Mouse (Mus musculus): ENCODE results near the gene Ccdc40. TPM values are rescaled to one million over a fixed set of nuclear protein-coding genes. Genes with fewer than 3 reads are reported as not detected.

Gene Ccdc40
- polyA plus RNA-seq, 1 experiment from 2014 or later = 2.9 TPM

DNA sequence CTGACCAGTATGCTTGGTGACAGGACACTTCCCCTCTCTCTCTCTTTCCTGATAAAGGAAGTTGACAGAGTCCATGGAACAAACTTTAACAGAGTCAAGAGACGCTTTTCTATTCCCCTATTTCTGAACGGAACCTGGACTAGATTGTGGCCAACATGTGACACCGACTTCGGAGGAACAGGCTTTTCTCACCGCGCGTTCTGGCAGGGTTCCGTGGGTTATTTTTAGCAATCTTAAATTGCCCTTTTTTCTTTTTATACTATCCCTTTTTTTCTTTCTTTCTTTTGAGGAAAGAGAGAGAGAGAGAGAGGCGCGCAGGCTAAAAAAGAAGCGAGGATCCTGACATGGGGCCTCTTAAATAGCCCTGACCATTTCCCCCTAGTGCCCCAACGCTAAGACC, 781 bp upstream of the Ccdc40 start:
- Histone ChIP-seq H3K4me1 (ENCODE audit: control insufficient read depth, insufficient read depth, low read length) (peaks cover 19% of the 10 kb centered on the region), H3K4me2 (ENCODE audit: low read depth, low read length) (peak overlapping the region; percentile 96), H3K36me3 (ENCODE audit: control insufficient read depth, insufficient read depth) (no peaks in the 10 kb centered on the region), H3K9me3 (replicated peaks; ENCODE audit: control insufficient read depth, low read length) (no peaks in the 10 kb centered on the region), H3K9ac (ENCODE audit: low read length) (peak overlapping the region; percentile 95), H3K27me3 (ENCODE audit: control insufficient read depth, insufficient read depth, low read length) (peaks cover 7% of the 10 kb centered on the region; the same call in 1 of the 2 replicates), H3K4me3 (ENCODE audit: low read length) (peak overlapping the region; percentile 86), H3K27ac (ENCODE audit: low read length) (peak overlapping the region; percentile 70)
- WGBS = 3% methylated on average over 12 of the region's 12 CpGs
- ATAC-seq (replicated peaks; ENCODE audit: extremely low read depth, insufficient read depth, low FRiP score) = no peak

DNA sequence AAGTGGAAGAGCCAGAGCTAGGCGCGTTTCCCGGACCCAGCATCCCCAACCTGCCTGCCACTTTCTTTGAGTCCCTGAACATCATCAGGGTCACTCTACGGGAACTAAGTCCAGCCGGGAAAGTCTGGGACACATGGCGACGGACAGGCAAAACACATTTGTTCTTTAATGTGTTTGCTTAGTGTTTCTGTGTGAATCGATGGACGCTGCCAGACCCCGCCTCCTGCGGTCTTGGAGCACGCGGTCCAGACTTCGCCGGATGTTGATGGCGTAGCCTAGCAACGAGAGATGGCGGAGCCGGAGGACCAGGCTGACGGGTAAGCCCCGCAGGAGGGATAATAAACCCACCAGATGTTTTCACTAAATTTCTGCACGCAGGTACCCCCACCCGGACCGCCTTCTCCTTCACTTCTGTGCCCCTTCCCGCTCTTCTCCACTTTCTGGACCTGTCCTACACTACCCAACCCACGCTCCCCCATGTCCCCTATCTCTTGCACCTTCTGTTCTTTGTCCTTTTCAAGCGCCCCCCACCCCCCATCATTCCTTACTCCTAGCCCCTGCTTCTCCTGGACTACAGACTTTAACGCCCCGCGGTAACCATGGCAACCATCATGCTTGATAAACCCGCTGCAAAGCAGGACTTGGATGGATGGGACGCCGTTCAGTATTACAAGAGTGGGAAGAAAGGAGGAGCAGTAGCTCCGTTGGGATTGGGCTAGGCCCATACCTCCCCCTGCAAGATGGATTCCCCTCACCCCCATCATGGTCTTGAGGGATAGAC, 664 bp downstream of the Ccdc40 start:
- Histone ChIP-seq H3K4me1 (ENCODE audit: control insufficient read depth, insufficient read depth, low read length) (peaks cover 17% of the 10 kb centered on the region), H3K4me3 (ENCODE audit: low read length) (peak overlapping the region; percentile 86), H3K27ac (ENCODE audit: low read length) (0 out of 2 replicates have a peak overlapping the region, but pooled peaks have one; percentile 29), H3K9ac (ENCODE audit: low read length) (peak overlapping the region; percentile 95), H3K9me3 (replicated peaks; ENCODE audit: control insufficient read depth, low read length) (no peaks in the 10 kb centered on the region), H3K36me3 (ENCODE audit: control insufficient read depth, insufficient read depth) (no peaks in the 10 kb centered on the region), H3K27me3 (ENCODE audit: control insufficient read depth, insufficient read depth, low read length) (peaks cover 7% of the 10 kb centered on the region; the same call in 1 of the 2 replicates), H3K4me2 (ENCODE audit: low read depth, low read length) (peak overlapping the region; percentile 96)
- ATAC-seq (replicated peaks; ENCODE audit: extremely low read depth, insufficient read depth, low FRiP score) = peak; percentile 72
- 2% methylated on average over 34 of the region's 34 CpGs for WGBS

DNA sequence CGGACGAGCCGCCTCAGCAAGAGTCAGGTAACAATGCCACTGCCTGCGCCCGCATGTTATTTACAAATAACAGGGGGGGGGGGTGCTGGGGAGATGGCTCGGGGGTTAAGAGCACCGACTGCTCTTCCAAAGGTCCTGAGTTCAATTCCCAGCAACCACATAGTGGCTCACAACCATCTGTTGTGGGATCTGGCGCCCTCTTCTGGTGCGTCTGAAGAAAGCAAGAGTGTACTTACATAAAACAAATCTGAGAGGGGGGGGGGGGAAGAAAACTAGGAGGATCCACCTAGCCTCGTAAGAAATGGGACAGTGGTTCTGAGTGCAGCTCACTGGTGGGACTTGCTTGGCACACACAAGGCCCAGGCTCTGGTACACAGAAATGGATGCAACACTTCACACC, 6.4 kb downstream of the Ccdc40 start:
- ATAC-seq (replicated peaks; ENCODE audit: extremely low read depth, insufficient read depth, low FRiP score) = no peak
- Histone ChIP-seq H3K27me3 (ENCODE audit: control insufficient read depth, insufficient read depth, low read length) (peaks cover 4% of the 10 kb centered on the region; the same call in 1 of the 2 replicates), H3K27ac (ENCODE audit: low read length) (no peak overlapping the region), H3K36me3 (ENCODE audit: control insufficient read depth, insufficient read depth) (no peaks in the 10 kb centered on the region), H3K9me3 (replicated peaks; ENCODE audit: control insufficient read depth, low read length) (0 out of 2 replicates have a peak, but pooled peaks cover 3% of the 10 kb centered on the region), H3K4me1 (ENCODE audit: control insufficient read depth, insufficient read depth, low read length) (peaks cover 5% of the 10 kb centered on the region; the same call in 1 of the 2 replicates), H3K4me2 (ENCODE audit: low read depth, low read length) (no peak overlapping the region), H3K4me3 (ENCODE audit: low read length) (no peak overlapping the region), H3K9ac (ENCODE audit: low read length) (no peak overlapping the region)
- 91% methylated on average over 10 of the region's 10 CpGs for WGBS

DNA sequence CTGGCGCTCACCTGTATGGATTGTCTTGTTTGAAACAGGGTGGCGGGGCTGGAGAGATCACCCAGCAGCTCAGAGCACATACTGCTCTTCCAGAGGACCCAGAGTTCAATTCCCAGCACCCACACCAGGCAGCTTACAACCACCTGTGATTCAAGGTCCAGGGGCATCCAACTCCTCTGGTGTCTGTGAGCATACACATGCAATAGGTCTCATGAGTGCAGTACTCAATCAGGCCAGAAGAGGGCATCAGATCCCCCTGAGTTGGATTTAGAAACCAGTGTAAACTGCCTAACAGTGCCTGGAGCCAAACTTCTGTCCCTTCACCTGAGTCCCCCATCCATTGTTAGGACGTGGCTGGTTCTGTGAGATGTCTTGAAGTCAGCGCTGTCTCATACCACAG, 7.2 kb downstream of the Ccdc40 start:
- no peak for ATAC-seq (replicated peaks; ENCODE audit: extremely low read depth, insufficient read depth, low FRiP score)
- 0 out of 2 replicates have a peak, but pooled peaks cover 3% of the 10 kb centered on the region for H3K9me3 ChIP-seq (replicated peaks; ENCODE audit: control insufficient read depth, low read length)
- peaks cover 5% of the 10 kb centered on the region; the same call in 1 of the 2 replicates for H3K4me1 ChIP-seq (ENCODE audit: control insufficient read depth, insufficient read depth, low read length)
- no peak overlapping the region for H3K9ac ChIP-seq (ENCODE audit: low read length)
- H3K4me2 ChIP-seq (ENCODE audit: low read depth, low read length) = no peak overlapping the region
- no peaks in the 10 kb centered on the region for H3K36me3 ChIP-seq (ENCODE audit: control insufficient read depth, insufficient read depth)
- H3K27ac ChIP-seq (ENCODE audit: low read length) = no peak overlapping the region
- H3K4me3 ChIP-seq (ENCODE audit: low read length) = no peak overlapping the region
- no peaks in the 10 kb centered on the region for H3K27me3 ChIP-seq (ENCODE audit: control insufficient read depth, insufficient read depth, low read length)
- WGBS = 88% methylated on average over 4 of the region's 4 CpGs

DNA sequence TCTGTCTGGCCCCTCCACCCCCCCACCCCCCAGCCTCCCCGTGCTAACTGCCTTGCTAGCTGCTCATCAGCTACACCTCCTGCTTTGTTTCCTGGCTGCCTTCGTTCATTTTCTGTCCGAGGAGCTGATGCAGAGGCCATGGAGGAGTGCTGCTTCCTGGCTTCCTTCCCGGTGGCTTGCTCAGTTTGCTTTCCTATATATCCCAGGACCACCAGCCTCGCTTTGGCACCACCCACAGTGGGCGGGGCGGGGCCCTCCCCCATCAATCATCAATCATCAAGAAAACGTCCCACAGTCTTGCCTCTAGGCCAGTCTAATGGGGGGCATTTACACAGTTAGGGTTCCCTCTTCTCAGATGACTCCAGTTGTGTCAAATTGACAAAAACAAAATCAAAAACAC, 8.0 kb downstream of the Ccdc40 start:
- H3K9ac ChIP-seq (ENCODE audit: low read length) = no peak overlapping the region
- 0 out of 2 replicates have a peak, but pooled peaks cover 3% of the 10 kb centered on the region for H3K9me3 ChIP-seq (replicated peaks; ENCODE audit: control insufficient read depth, low read length)
- no peaks in the 10 kb centered on the region for H3K27me3 ChIP-seq (ENCODE audit: control insufficient read depth, insufficient read depth, low read length)
- ATAC-seq (replicated peaks; ENCODE audit: extremely low read depth, insufficient read depth, low FRiP score) = no peak
- H3K36me3 ChIP-seq (ENCODE audit: control insufficient read depth, insufficient read depth) = no peaks in the 10 kb centered on the region
- H3K4me2 ChIP-seq (ENCODE audit: low read depth, low read length) = no peak overlapping the region
- H3K4me1 ChIP-seq (ENCODE audit: control insufficient read depth, insufficient read depth, low read length) = peaks cover 5% of the 10 kb centered on the region; the same call in 1 of the 2 replicates
- WGBS = 21% methylated on average over 8 of the region's 8 CpGs
- H3K27ac ChIP-seq (ENCODE audit: low read length) = no peak overlapping the region
- H3K4me3 ChIP-seq (ENCODE audit: low read length) = no peak overlapping the region

DNA sequence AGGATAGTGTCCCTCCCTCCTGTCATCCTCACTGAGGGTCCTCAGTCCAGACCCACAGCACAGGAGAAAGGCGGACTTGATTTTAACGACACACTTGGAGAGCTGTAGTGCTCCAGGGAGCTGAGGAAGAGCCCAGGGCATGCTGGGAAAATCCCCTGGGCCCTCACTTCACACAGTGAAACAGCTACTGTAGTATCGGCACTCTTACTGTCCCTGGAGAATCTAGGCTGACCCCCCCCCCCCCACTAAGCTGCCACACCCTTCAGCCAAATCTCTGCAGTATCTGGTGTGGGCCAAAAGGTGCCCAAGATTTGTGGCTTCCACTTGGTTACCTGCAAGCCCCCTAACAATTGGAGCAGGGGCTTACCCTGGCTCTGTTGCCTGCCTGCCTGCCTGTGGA, 8.6 kb downstream of the Ccdc40 start:
- Histone ChIP-seq H3K4me2 (ENCODE audit: low read depth, low read length) (no peak overlapping the region), H3K36me3 (ENCODE audit: control insufficient read depth, insufficient read depth) (no peaks in the 10 kb centered on the region), H3K4me3 (ENCODE audit: low read length) (no peak overlapping the region), H3K4me1 (ENCODE audit: control insufficient read depth, insufficient read depth, low read length) (peaks cover 5% of the 10 kb centered on the region; the same call in 1 of the 2 replicates), H3K9ac (ENCODE audit: low read length) (no peak overlapping the region), H3K27me3 (ENCODE audit: control insufficient read depth, insufficient read depth, low read length) (no peaks in the 10 kb centered on the region), H3K9me3 (replicated peaks; ENCODE audit: control insufficient read depth, low read length) (0 out of 2 replicates have a peak, but pooled peaks cover 3% of the 10 kb centered on the region), H3K27ac (ENCODE audit: low read length) (no peak overlapping the region)
- 40% methylated on average over 3 of the region's 3 CpGs for WGBS
- no peak for ATAC-seq (replicated peaks; ENCODE audit: extremely low read depth, insufficient read depth, low FRiP score)

DNA sequence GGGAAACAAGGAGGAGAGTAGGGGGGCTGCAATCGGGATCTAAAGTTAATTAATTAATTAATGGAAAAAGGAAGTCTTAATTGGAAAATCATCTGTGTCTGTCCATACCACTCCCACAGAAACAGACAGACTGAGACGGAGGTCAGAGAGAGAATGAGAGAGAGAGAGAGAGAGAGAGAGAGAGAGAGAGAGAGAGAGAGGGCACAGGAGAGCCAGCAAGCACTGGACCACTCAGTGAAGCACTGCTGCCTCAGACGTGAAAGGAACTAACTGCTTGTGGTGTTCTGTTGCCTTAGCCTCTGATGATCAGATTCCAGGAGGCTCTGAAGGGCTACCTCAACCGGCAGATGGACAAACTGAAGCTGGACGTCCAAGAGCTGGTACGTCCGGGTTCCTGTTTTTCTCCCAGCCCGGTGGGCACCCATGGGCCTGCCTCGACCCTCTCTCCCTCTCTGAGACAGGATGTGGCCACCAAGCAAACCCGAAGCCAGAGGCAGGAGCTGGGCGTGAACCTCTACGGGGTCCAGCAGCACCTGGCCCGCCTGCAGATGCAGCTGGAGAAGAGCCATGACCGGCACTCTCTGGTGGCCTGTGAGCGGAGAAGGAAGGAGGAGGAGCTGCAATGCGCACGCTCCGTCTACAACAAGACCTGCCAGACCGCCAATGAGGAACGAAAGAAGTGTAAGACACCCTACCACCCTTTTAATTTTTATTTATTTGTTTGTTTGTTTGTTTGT, 9.4 kb downstream of the Ccdc40 start:
- H3K27me3 ChIP-seq (ENCODE audit: control insufficient read depth, insufficient read depth, low read length) = no peaks in the 10 kb centered on the region
- peak overlapping the region; percentile 47 for H3K4me3 ChIP-seq (ENCODE audit: low read length)
- H3K4me2 ChIP-seq (ENCODE audit: low read depth, low read length) = peak overlapping the region; percentile 73
- 22% methylated on average over 20 of the region's 20 CpGs for WGBS
- 0 out of 2 replicates have a peak, but pooled peaks cover 3% of the 10 kb centered on the region for H3K9me3 ChIP-seq (replicated peaks; ENCODE audit: control insufficient read depth, low read length)
- no peaks in the 10 kb centered on the region for H3K36me3 ChIP-seq (ENCODE audit: control insufficient read depth, insufficient read depth)
- ATAC-seq (replicated peaks; ENCODE audit: extremely low read depth, insufficient read depth, low FRiP score) = peak; percentile 69
- 0 out of 2 replicates have a peak overlapping the region, but pooled peaks have one; percentile 28 for H3K27ac ChIP-seq (ENCODE audit: low read length)
- peak overlapping the region; percentile 60 for H3K9ac ChIP-seq (ENCODE audit: low read length)
- H3K4me1 ChIP-seq (ENCODE audit: control insufficient read depth, insufficient read depth, low read length) = peaks cover 5% of the 10 kb centered on the region; the same call in 1 of the 2 replicates

DNA sequence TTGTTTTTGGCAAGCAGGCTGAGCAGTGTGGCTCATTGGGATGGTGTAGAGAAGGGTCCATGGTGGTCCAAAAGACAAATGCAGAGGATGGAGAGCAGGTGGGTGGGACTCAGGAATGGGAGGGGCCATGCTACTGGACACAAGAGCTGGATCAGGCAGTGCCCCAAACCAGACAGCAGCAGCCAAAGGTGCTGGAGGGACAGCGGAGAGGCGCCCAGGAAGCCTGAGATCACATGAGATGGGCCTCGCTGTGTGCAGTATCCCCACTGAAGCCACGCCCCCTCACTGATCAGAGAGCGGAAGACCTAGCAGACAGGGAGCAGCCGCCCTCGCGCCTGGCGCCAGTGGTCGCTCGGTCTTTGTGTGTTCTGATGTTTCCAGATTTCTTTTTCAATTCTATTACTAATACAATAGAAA, 9.9 kb downstream of the Ccdc40 start:
- H3K36me3 ChIP-seq (ENCODE audit: control insufficient read depth, insufficient read depth) = no peaks in the 10 kb centered on the region
- H3K4me1 ChIP-seq (ENCODE audit: control insufficient read depth, insufficient read depth, low read length) = peaks cover 5% of the 10 kb centered on the region; the same call in 1 of the 2 replicates
- WGBS = 12% methylated on average over 11 of the region's 11 CpGs
- peak overlapping the region; percentile 73 for H3K4me2 ChIP-seq (ENCODE audit: low read depth, low read length)
- H3K4me3 ChIP-seq (ENCODE audit: low read length) = peak overlapping the region; percentile 47
- peak; percentile 76 for ATAC-seq (replicated peaks; ENCODE audit: extremely low read depth, insufficient read depth, low FRiP score)
- peak overlapping the region; percentile 60 for H3K9ac ChIP-seq (ENCODE audit: low read length)
- no peaks in the 10 kb centered on the region for H3K27me3 ChIP-seq (ENCODE audit: control insufficient read depth, insufficient read depth, low read length)
- no peak overlapping the region for H3K27ac ChIP-seq (ENCODE audit: low read length)
- 0 out of 2 replicates have a peak, but pooled peaks cover 3% of the 10 kb centered on the region for H3K9me3 ChIP-seq (replicated peaks; ENCODE audit: control insufficient read depth, low read length)
